Mouse (Mus musculus): ENCODE measurements around the gene Il15. TPM values are rescaled to one million over a fixed set of nuclear protein-coding genes. Genes with fewer than 3 reads are reported as not detected.
A peak's percentile ranks its signal among the peaks of the same experiment; 100 is the strongest.

Gene Il15
- 0.67 and 1.2 TPM in 2 replicates for total RNA-seq (2014; rRNA removed)
- polyA plus RNA-seq (2015; fragmentation: Nextera tagmentation; extraction: Ambion mirVana) = 0.89 and 1.6 TPM in 2 replicates

GRCm38 (mm10) chr8:82402686-82403330 lies at the start of gene Il15:
TSS of gene Il15 (minus strand) at chr8:82403222.
- ATAC-seq = peak; percentile 27
- no peaks in the 10 kb centered on the region for H3K4me1 ChIP-seq (ENCODE audit: insufficient read depth)
- TF ChIP-seq CTCF (IDR thresholded peaks at IDR 0.05; ENCODE audit: low read depth) = no peak
- WGBS = 17% methylated on average over 13 of the region's 13 CpGs
- peak within 1 kb of the TSS; percentile 30 for H3K4me3 ChIP-seq (ENCODE audit: low read depth, low read length)
- H3K9ac ChIP-seq = peak within 1 kb of the TSS; percentile 38; the same call in 1 of the 2 replicates
- no peaks in the 10 kb centered on the region for H3K27me3 ChIP-seq (ENCODE audit: insufficient read depth, low read length)
- no peak for DNase-seq
- H3K9me3 ChIP-seq (ENCODE audit: low read length) = no peaks in the 10 kb centered on the region
- H3K36me3 ChIP-seq (ENCODE audit: insufficient read depth) = no peaks in the 10 kb centered on the region
- H3K27ac ChIP-seq (ENCODE audit: low read depth, low read length) = no peak within 1 kb of the TSS
- H3K4me2 ChIP-seq (ENCODE audit: low read depth) = peak within 1 kb of the TSS; percentile 51

GRCm38 (mm10) chr8:82444897-82445296 lies 41.9 kb upstream of the Il15 start:
- no peak overlapping the region for H3K4me3 ChIP-seq (ENCODE audit: low read depth, low read length)
- no peak overlapping the region for H3K27ac ChIP-seq (ENCODE audit: low read depth, low read length)
- no peak for DNase-seq
- no peak for TF ChIP-seq CTCF (IDR thresholded peaks at IDR 0.05; ENCODE audit: low read depth)
- H3K9me3 ChIP-seq (ENCODE audit: low read length) = no peaks in the 10 kb centered on the region
- H3K36me3 ChIP-seq (ENCODE audit: insufficient read depth) = no peaks in the 10 kb centered on the region
- H3K4me2 ChIP-seq (ENCODE audit: low read depth) = no peak overlapping the region
- no peak for ATAC-seq
- no peaks in the 10 kb centered on the region for H3K4me1 ChIP-seq (ENCODE audit: insufficient read depth)
- no peaks in the 10 kb centered on the region for H3K27me3 ChIP-seq (ENCODE audit: insufficient read depth, low read length)
- no peak overlapping the region for H3K9ac ChIP-seq

GRCm38 (mm10) chr8:82416587-82417340 lies 13.7 kb upstream of the Il15 start:
- Histone ChIP-seq H3K4me3 (ENCODE audit: low read depth, low read length) (no peak overlapping the region), H3K9me3 (ENCODE audit: low read length) (no peaks in the 10 kb centered on the region), H3K4me2 (ENCODE audit: low read depth) (no peak overlapping the region), H3K4me1 (ENCODE audit: insufficient read depth) (no peaks in the 10 kb centered on the region), H3K27me3 (ENCODE audit: insufficient read depth, low read length) (no peaks in the 10 kb centered on the region), H3K9ac (no peak overlapping the region), H3K36me3 (ENCODE audit: insufficient read depth) (no peaks in the 10 kb centered on the region), H3K27ac (ENCODE audit: low read depth, low read length) (no peak overlapping the region)
- DNase-seq (no peak), ATAC-seq (no peak)
- TF ChIP-seq CTCF (IDR thresholded peaks at IDR 0.05; ENCODE audit: low read depth) = no peak
- 72% methylated on average over 5 of the region's 5 CpGs for WGBS

GRCm38 (mm10) chr8:82415485-82415884 lies 12.5 kb upstream of the Il15 start:
- H3K4me1 ChIP-seq (ENCODE audit: insufficient read depth) = no peaks in the 10 kb centered on the region
- no peak overlapping the region for H3K9ac ChIP-seq
- DNase-seq = no peak
- H3K4me3 ChIP-seq (ENCODE audit: low read depth, low read length) = no peak overlapping the region
- H3K27ac ChIP-seq (ENCODE audit: low read depth, low read length) = no peak overlapping the region
- no peaks in the 10 kb centered on the region for H3K27me3 ChIP-seq (ENCODE audit: insufficient read depth, low read length)
- no peak overlapping the region for H3K4me2 ChIP-seq (ENCODE audit: low read depth)
- 87% methylated on average over 1 of the region's 1 CpGs for WGBS
- H3K9me3 ChIP-seq (ENCODE audit: low read length) = no peaks in the 10 kb centered on the region
- TF ChIP-seq CTCF (IDR thresholded peaks at IDR 0.05; ENCODE audit: low read depth) = no peak
- ATAC-seq = no peak
- H3K36me3 ChIP-seq (ENCODE audit: insufficient read depth) = no peaks in the 10 kb centered on the region

- Histone ChIP-seq H3K4me3 (ENCODE audit: low read depth, low read length) (no peak overlapping the region), H3K9me3 (ENCODE audit: low read length) (no peaks in the 10 kb centered on the region), H3K36me3 (ENCODE audit: insufficient read depth) (no peaks in the 10 kb centered on the region), H3K27ac (ENCODE audit: low read depth, low read length) (no peak overlapping the region), H3K4me1 (ENCODE audit: insufficient read depth) (no peaks in the 10 kb centered on the region), H3K4me2 (ENCODE audit: low read depth) (no peak overlapping the region), H3K9ac (no peak overlapping the region), H3K27me3 (ENCODE audit: insufficient read depth, low read length) (no peaks in the 10 kb centered on the region)
- no peak for TF ChIP-seq CTCF (IDR thresholded peaks at IDR 0.05; ENCODE audit: low read depth)
- DNase-seq (no peak), ATAC-seq (no peak)
- WGBS = 72% methylated on average over 3 of the region's 3 CpGs
These were observed 7.1 kb upstream of the Il15 start for GRCm38 (mm10) chr8:82410135-82410534.

GRCm38 (mm10) chr8:82407060-82407459 lies 4.0 kb upstream of the Il15 start:
- H3K27me3 ChIP-seq (ENCODE audit: insufficient read depth, low read length) = no peaks in the 10 kb centered on the region
- DNase-seq = no peak
- no peak overlapping the region for H3K4me3 ChIP-seq (ENCODE audit: low read depth, low read length)
- no peaks in the 10 kb centered on the region for H3K36me3 ChIP-seq (ENCODE audit: insufficient read depth)
- H3K27ac ChIP-seq (ENCODE audit: low read depth, low read length) = no peak overlapping the region
- TF ChIP-seq CTCF (IDR thresholded peaks at IDR 0.05; ENCODE audit: low read depth) = no peak
- WGBS = 27% methylated on average over 1 of the region's 1 CpGs
- no peak for ATAC-seq
- H3K4me2 ChIP-seq (ENCODE audit: low read depth) = no peak overlapping the region
- H3K9ac ChIP-seq = no peak overlapping the region
- no peaks in the 10 kb centered on the region for H3K4me1 ChIP-seq (ENCODE audit: insufficient read depth)
- no peaks in the 10 kb centered on the region for H3K9me3 ChIP-seq (ENCODE audit: low read length)

GRCm38 (mm10) chr8:82404068-82404467 lies 1.0 kb upstream of the Il15 start:
- Histone ChIP-seq H3K27me3 (ENCODE audit: insufficient read depth, low read length) (no peaks in the 10 kb centered on the region), H3K36me3 (ENCODE audit: insufficient read depth) (no peaks in the 10 kb centered on the region), H3K4me3 (ENCODE audit: low read depth, low read length) (no peak overlapping the region), H3K9me3 (ENCODE audit: low read length) (no peaks in the 10 kb centered on the region), H3K4me1 (ENCODE audit: insufficient read depth) (no peaks in the 10 kb centered on the region), H3K4me2 (ENCODE audit: low read depth) (no peak overlapping the region), H3K9ac (no peak overlapping the region), H3K27ac (ENCODE audit: low read depth, low read length) (no peak overlapping the region)
- WGBS = over 99% methylated on average over 3 of the region's 3 CpGs
- no peak for DNase-seq
- TF ChIP-seq CTCF (IDR thresholded peaks at IDR 0.05; ENCODE audit: low read depth) = no peak
- ATAC-seq = no peak

Data from forebrain, postnatal 0 days (tissue).